Mouse (Mus musculus): ENCODE results near the gene Prpf40a.

GRCm38 (mm10) chr2:53101885-53102740 lies 89.0 kb downstream of the Prpf40a start:
- TF ChIP-seq CTCF (conservative IDR thresholded peaks at IDR 0.05 in 1 of 2, IDR thresholded peaks at IDR 0.05 in 1 of 2; ENCODE audit: low read depth in 2 of 2, low read length in 2 of 2): no peak
- TF ChIP-seq POLR2A (IDR thresholded peaks at IDR 0.05; ENCODE audit: low read depth, low read length): no peak
